Mouse (Mus musculus) adrenal gland, adult 8-10 months (tissue): ENCODE measurements around the gene Guca2b. TPM values are rescaled to one million over a fixed set of nuclear protein-coding genes. Genes with fewer than 3 reads are reported as not detected.

Experiments
- DNase-seq: peaks from one replicate; pipeline ENCODE4 v3.0.0; 2022
- total RNA-seq, 4 experiments: library from RNA; stranded (reverse); gene quantifications; 2 replicates each; pipeline ENCODE4 v1.2.4; 2022

Guca2b gene
- total RNA-seq, result not detected

DNA sequence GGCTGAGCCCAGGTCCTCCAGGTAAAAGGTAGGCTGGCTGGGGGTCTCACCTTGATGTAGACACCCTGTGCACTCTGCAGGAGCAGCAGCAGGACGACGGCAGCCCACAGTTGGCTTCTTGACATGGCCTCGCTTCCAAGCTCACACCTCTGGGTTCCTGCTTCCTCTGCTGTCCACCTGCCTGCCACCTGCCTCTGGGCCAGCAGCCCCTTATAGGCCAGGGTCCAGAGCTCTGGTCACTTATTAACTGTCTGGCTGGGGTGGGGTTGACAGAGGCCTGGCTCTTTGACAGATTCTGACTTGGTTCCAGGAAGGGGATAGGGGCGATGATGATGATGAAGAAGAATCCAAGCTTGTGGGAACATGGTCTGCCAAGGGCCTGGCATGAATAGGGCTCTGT, at the start of gene Guca2b:
Gene Guca2b (minus strand): TSS at position 224 of the 400 bp plus-strand sequence.
- DNase-seq, result no peak

GRCm38 (mm10) chr4:119707751-119708150, 49.0 kb upstream of the Guca2b start:
- DNase-seq, result no peak

- DNase-seq, result no peak
Measured at GRCm38 (mm10) chr4:119707326-119707725, 48.6 kb upstream of the Guca2b start.

GRCm38 (mm10) chr4:119703965-119704364, 45.2 kb upstream of the Guca2b start:
- no peak for DNase-seq

GRCm38 (mm10) chr4:119701269-119701954, 42.7 kb upstream of the Guca2b start:
- no peak for DNase-seq

- DNase-seq, result no peak
Measured at GRCm38 (mm10) chr4:119698339-119698738, 39.6 kb upstream of the Guca2b start.

GRCm38 (mm10) chr4:119685746-119686145, 27.0 kb upstream of the Guca2b start:
- DNase-seq, result no peak

GRCm38 (mm10) chr4:119682596-119682995, 23.8 kb upstream of the Guca2b start:
- no peak for DNase-seq

GRCm38 (mm10) chr4:119672685-119673084, 13.9 kb upstream of the Guca2b start:
- DNase-seq, result no peak

DNA sequence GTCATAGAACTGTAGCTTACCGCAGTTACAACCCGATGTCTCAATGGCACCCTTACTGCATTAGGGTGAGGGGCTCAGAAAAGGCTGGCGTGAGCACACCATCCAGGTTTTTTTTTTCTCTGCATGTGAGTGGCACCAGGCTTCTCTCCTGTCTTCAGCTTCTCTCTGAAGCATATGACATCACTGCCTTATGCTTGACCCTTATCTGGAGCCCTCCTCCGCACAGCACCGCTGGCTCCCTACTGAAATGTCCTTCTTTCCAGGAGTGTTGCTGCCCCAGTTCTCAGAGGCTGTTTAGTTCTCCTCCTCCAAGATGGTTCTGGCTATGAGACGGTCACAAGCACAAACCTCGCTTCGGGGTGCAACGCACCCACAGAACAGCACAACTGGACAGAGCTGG, 12.4 kb upstream of the Guca2b start:
- no peak for DNase-seq

DNA sequence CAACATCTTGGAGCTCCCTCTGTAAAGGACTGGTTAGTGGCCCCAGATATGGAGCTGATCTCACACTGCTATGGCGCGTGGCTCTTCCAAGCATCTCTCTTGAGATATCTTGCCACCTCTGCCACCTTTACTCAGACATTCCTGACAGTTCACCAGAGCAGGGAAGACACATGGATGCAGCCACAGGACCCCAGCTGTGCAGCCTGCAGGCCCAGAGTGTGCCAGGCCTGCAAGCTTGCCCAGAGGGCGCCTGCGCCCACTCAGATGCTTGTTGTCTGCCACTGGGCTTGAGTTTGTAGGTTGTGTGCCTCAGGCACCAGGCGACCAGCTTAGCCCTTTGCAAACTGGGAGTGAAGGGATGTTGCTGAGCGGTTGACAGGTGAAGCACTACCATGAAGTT, 12.0 kb upstream of the Guca2b start:
- no peak for DNase-seq

DNA sequence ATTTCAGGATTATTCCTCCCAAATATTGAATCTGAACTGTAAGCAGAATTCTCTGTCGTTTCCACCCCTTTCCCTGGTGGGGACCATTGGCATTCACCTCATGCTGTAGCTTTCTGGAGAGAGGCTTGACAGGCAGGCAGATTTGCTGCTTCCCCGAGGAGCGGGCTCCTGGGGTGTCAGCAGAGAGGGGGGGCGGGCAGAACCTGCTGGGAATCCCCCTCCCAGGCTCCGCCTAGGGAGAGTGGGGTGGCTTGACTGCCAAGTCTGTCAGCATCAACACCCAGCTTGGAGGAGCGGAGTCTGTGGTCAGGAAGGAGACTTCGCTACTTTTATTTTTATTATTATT, 11.4 kb upstream of the Guca2b start:
- DNase-seq, result no peak

GRCm38 (mm10) chr4:119669356-119670209, 10.8 kb upstream of the Guca2b start:
- no peak for DNase-seq

- no peak for DNase-seq
Measured at GRCm38 (mm10) chr4:119668596-119668995, 9.8 kb upstream of the Guca2b start.

GRCm38 (mm10) chr4:119668185-119668584, 9.4 kb upstream of the Guca2b start:
- no peak for DNase-seq

DNA sequence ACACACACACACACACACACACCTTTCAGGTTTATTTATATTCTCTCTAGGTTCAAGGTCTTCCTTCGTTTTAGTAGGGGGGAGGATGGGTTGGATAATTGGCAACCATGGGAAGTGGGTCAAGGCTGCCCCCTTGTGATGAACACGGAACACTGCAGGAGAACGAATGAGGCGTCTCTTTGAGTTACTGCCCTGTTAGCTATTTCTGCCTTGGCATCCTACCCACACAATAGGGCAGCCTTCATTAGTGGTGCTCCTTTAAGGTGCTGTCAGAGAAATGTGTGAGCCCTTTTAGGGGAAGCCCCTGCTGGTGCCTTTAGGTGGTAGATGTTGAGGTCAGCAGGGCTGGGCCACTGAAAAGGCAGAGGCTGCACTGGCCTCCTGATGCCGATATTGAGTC, 8.7 kb upstream of the Guca2b start:
- peak; percentile 24 for DNase-seq

DNA sequence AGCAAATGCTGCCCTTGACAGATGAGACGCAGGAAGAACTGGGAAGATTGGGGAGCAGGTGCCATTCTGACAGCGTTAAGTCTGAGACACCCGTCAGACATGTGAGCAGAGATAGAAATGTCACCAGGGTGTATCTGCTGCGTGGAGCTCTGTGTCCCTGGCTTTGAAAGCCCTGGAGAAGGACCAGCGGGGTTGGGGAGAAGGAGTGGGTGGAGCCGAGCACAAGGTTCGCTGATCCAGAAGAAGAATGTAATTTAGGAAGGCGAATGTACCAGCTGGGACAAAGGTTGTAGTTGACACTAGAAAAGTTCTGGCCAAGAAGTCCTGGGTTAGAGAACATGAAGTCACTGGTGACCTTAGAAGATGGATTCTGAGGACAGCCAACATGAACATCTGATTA, 7.4 kb upstream of the Guca2b start:
- DNase-seq, result peak; percentile 15

- no peak for DNase-seq
Measured at GRCm38 (mm10) chr4:119665166-119665565, 6.4 kb upstream of the Guca2b start.

DNA sequence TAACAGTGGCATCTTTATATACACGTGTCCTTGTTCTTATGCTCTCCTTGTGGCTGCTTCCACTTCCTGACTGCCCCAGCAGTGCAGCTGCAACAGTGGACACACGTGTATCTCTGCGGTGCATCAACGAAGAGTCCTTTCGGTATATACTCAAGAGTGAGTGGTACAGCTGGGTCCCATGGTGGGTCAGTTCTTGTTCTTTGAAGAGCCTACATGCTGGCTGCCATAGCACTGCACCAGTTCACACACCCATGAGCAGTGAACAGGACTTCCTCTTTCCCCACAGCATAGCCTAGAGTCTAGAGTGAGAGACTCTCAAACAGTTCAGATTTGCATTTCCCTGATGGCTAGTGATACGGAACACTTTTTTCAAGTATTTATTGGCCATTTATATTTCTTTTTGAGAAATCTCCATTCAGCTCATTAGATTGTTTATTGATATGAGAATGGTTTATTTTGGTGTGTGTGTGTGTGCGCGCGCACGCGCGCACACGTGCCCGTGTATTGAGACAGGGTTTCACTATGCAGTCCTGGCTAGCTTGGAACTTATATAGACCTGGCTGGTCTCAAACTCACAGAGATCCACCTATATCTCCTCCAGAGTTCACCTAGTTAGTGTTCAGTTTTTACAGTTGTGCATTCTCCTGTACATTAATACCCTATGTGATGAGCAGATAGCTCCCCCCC, 4.8 kb upstream of the Guca2b start:
- no peak for DNase-seq

GRCm38 (mm10) chr4:119662976-119663375, 4.2 kb upstream of the Guca2b start:
- DNase-seq, result peak; percentile 44

DNA sequence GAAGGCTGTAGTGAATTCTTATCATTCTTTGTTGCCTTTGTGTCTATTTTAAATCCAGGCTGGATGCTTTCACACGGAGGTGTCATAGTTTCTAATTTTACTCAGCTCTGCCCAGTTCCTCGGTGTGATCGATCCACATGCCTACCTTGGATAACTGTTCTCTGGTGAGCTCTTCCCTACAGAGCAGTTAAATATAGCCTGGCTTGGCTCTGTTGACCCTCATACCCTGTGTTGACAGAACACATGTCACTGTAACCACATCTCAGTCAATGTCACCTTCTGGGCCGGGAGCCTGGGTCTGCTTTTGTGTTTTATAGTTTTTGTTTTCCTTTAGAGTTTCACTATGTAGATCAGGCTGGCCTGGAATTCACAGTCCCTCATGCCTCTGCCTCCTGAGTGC, 3.4 kb upstream of the Guca2b start:
- no peak for DNase-seq

DNA sequence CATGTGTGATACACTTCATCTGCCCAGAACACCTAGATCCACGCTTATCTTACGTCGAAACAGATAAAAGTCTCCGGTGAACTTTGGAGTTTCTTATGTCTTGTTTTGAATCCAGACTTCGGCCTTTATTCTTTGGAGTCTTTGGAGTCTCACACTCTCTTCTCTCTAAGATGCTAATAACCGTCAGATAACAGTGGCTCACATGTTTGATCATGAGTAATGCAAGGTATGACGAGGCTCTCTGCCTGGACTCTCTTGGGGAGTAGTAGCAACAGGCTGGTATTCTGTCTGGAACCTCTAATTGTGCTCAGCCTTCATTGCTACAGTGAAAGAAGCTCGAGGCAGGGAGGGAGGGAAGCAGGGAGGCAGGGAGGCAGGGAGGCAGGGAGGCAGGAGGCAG, 1.3 kb upstream of the Guca2b start:
- no peak for DNase-seq

- no peak for DNase-seq
Measured at GRCm38 (mm10) chr4:119658246-119658645, 508 bp downstream of the Guca2b start.

GRCm38 (mm10) chr4:119657011-119657410, 1.7 kb downstream of the Guca2b start:
- no peak for DNase-seq
